Comparison of ENCODE assay signal across 29 mouse cellular contexts in the genomic region with DNA sequence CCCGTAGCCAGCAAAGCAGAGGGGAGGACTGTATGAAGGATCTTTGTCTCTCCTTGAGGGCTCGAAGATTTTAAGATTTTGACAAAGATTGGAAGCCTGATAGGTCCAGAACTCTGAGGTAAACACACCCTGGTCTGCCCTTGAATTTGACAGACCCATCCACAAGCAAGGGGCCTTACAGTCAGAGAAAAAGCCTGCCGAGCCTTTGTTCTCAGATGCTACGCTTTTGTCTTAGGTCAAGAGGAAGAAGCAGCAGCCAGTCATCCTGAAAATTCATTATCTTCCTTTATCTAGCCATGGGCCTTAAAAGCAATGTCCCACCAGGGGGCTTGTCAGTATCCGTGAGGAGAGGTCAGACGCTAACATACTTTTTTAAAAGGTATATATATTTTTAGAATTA. TPM values are rescaled to one million over a fixed set of nuclear protein-coding genes. Genes with fewer than 3 reads are reported as not detected.
"Had no signal": no experiment of that assay in that cellular context is flagged by ENCODE, and none has a peak within 500 bp of the region (broad histone marks: within the 10 kb centered on the region; RNA-seq: fewer than 3 reads in every experiment).

No protein-coding gene starts in this region.

- H3K4me2 ChIP-seq: kidney, embryonic 15.5 days; limb, embryonic 12.5 days; limb, embryonic 15.5 days; liver, embryonic 11.5 days; lung, embryonic 14.5 days; neural tube, embryonic 12.5 days had no signal

- DNase-seq: kidney, adult 11 months; kidney, adult 8-10 months; kidney, postnatal 10 days; kidney, postnatal 36 days; layer of hippocampus, adult 9-11 months; left cerebral cortex, postnatal 4 days; liver, postnatal 0 days; lung, embryonic 14.5 days; midbrain, embryonic 14.5 days; thymus, adult 18-20 months; thymus, postnatal 36 days had no signal

- H3K9me3 ChIP-seq: kidney, embryonic 15.5 days; limb, embryonic 12.5 days; limb, embryonic 15.5 days; neural tube, embryonic 12.5 days had no signal

- H3K4me3 ChIP-seq: kidney, embryonic 15.5 days; limb, embryonic 12.5 days; limb, embryonic 15.5 days; myocyte; neural tube, embryonic 12.5 days had no signal

- H3K27me3 ChIP-seq: kidney, embryonic 15.5 days; limb, embryonic 12.5 days; limb, embryonic 15.5 days; neural tube, embryonic 12.5 days had no signal

- H3K36me3 ChIP-seq: kidney, embryonic 15.5 days; limb, embryonic 12.5 days; limb, embryonic 15.5 days; neural tube, embryonic 12.5 days had no signal

- H3K27ac ChIP-seq: kidney, embryonic 15.5 days; limb, embryonic 12.5 days; limb, embryonic 15.5 days; liver, embryonic 14.5 days; macrophage; neural tube, embryonic 12.5 days had no signal

- H3K9ac ChIP-seq: kidney, embryonic 15.5 days; limb, embryonic 12.5 days; limb, embryonic 15.5 days; liver, embryonic 14.5 days; liver, postnatal 0 days; lung, embryonic 14.5 days; neural tube, embryonic 12.5 days had no signal

- ATAC-seq: liver, postnatal 0 days; lung, postnatal 0 days had no signal

RNA-seq across cellular contexts. Expression of a gene that starts 23.2 kb away (rescaled TPM):
- total RNA-seq: megakaryocyte, adult 5-6 weeks had no signal

RNA-seq across cellular contexts. Expression of a gene that starts 39.4 kb away (rescaled TPM):
- total RNA-seq: layer of hippocampus, postnatal 25 days; left cerebral cortex, postnatal 4 days; megakaryocyte, adult 5-6 weeks; monocyte, adult 5-6 weeks had no signal
- polyA plus RNA-seq: liver, embryonic 14.5 days; liver, postnatal 0 days; macrophage; spleen, adult 2 months had no signal

RNA-seq across cellular contexts. Expression of a gene that starts 45.2 kb away (rescaled TPM):
- total RNA-seq: layer of hippocampus, postnatal 25 days; left cerebral cortex, adult 18-20 months; left cerebral cortex, postnatal 10 days; left cerebral cortex, postnatal 4 days; megakaryocyte, adult 5-6 weeks; monocyte, adult 5-6 weeks had no signal
- polyA plus RNA-seq: kidney, embryonic 15.5 days; limb, embryonic 12.5 days; limb, embryonic 15.5 days; liver, embryonic 11.5 days; liver, embryonic 14.5 days; liver, postnatal 0 days; lung, embryonic 14.5 days; lung, postnatal 0 days; macrophage; midbrain, embryonic 14.5 days; myocyte; neural tube, embryonic 12.5 days; small intestine, adult 2 months; spleen, adult 2 months; stomach, embryonic 16.5 days; urinary bladder, adult 2 months had no signal
